Mouse (Mus musculus): ENCODE measurements around the gene Olfr898. TPM values are rescaled to one million over a fixed set of nuclear protein-coding genes. Genes with fewer than 3 reads are reported as not detected.

Gene Olfr898
- not detected in 2 replicates for polyA plus RNA-seq (2015; fragmentation: Nextera tagmentation; extraction: Ambion mirVana)

GRCm38 (mm10) chr9:38348111-38348510 is at the start of gene Olfr898:
Gene Olfr898, plus strand, starts transcription at chr9:38348411.
- ATAC-seq (ENCODE audit: low read depth) (no peak), DNase-seq (no peak)
- WGBS (ENCODE audit: insufficient replicate concordance) = 80% methylated on average over 4 of the region's 4 CpGs
- Histone ChIP-seq H3K9ac (no peak within 1 kb of the TSS), H3K36me3 (no peaks in the 10 kb centered on the region), H3K9me3 (replicated peaks) (no peaks in the 10 kb centered on the region), H3K4me2 (no peak within 1 kb of the TSS), H3K27ac (no peak within 1 kb of the TSS), H3K4me3 (replicated peaks) (no peak within 1 kb of the TSS), H3K4me1 (replicated peaks) (no peaks in the 10 kb centered on the region), H3K27me3 (no peaks in the 10 kb centered on the region)

- ATAC-seq (ENCODE audit: low read depth) (no peak), DNase-seq (no peak)
- Histone ChIP-seq H3K27ac (no peak within 1 kb of the TSS), H3K36me3 (no peaks in the 10 kb centered on the region), H3K4me2 (no peak within 1 kb of the TSS), H3K27me3 (no peaks in the 10 kb centered on the region), H3K4me3 (replicated peaks) (no peak within 1 kb of the TSS), H3K9me3 (replicated peaks) (no peaks in the 10 kb centered on the region), H3K9ac (no peak within 1 kb of the TSS), H3K4me1 (replicated peaks) (no peaks in the 10 kb centered on the region)
- WGBS (ENCODE audit: insufficient replicate concordance) = 50% methylated on average over 3 of the region's 3 CpGs
These were observed 19.5 kb upstream of the Olfr898 start, which contains the start of gene Olfr25 for GRCm38 (mm10) chr9:38328760-38329159. Gene Olfr25, plus strand, starts transcription at chr9:38329060.

- DNase-seq (no peak), ATAC-seq (ENCODE audit: low read depth) (no peak)
- H3K4me2 ChIP-seq = no peak within 1 kb of the TSS
- no peak within 1 kb of the TSS for H3K9ac ChIP-seq
- no peaks in the 10 kb centered on the region for H3K36me3 ChIP-seq
- H3K27me3 ChIP-seq = no peaks in the 10 kb centered on the region
- H3K9me3 ChIP-seq (replicated peaks) = no peaks in the 10 kb centered on the region
- 70% methylated on average over 2 of the region's 2 CpGs for WGBS (ENCODE audit: insufficient replicate concordance)
- no peaks in the 10 kb centered on the region for H3K4me1 ChIP-seq (replicated peaks)
- no peak within 1 kb of the TSS for H3K4me3 ChIP-seq (replicated peaks)
- no peak within 1 kb of the TSS for H3K27ac ChIP-seq
These were observed 18.4 kb downstream of the Olfr898 start, which contains the start of gene Olfr250 for GRCm38 (mm10) chr9:38366596-38366995. Gene Olfr250, plus strand, starts transcription at chr9:38366896.

GRCm38 (mm10) chr9:38376786-38377185 is 28.6 kb downstream of the Olfr898 start, which contains the start of gene Olfr251:
Gene Olfr251, plus strand, starts transcription at chr9:38377086.
- ATAC-seq (ENCODE audit: low read depth) (no peak), DNase-seq (no peak)
- H3K27me3 ChIP-seq = no peaks in the 10 kb centered on the region
- H3K4me3 ChIP-seq (replicated peaks) = no peak within 1 kb of the TSS
- no peaks in the 10 kb centered on the region for H3K4me1 ChIP-seq (replicated peaks)
- WGBS (ENCODE audit: insufficient replicate concordance) = 33% methylated on average over 2 of the region's 2 CpGs
- H3K9me3 ChIP-seq (replicated peaks) = no peaks in the 10 kb centered on the region
- no peak within 1 kb of the TSS for H3K4me2 ChIP-seq
- H3K9ac ChIP-seq = no peak within 1 kb of the TSS
- H3K27ac ChIP-seq = no peak within 1 kb of the TSS
- H3K36me3 ChIP-seq = no peaks in the 10 kb centered on the region

GRCm38 (mm10) chr9:38401398-38401797 is 53.2 kb downstream of the Olfr898 start, which contains the start of gene Olfr147:
Gene Olfr147, plus strand, starts transcription at chr9:38401698.
- Histone ChIP-seq H3K27me3 (no peaks in the 10 kb centered on the region), H3K9ac (no peak within 1 kb of the TSS), H3K4me2 (no peak within 1 kb of the TSS), H3K36me3 (no peaks in the 10 kb centered on the region), H3K4me1 (replicated peaks) (no peaks in the 10 kb centered on the region), H3K9me3 (replicated peaks) (no peaks in the 10 kb centered on the region), H3K4me3 (replicated peaks) (no peak within 1 kb of the TSS), H3K27ac (no peak within 1 kb of the TSS)
- WGBS (ENCODE audit: insufficient replicate concordance) = 69% methylated on average over 1 of the region's 1 CpGs
- DNase-seq (no peak), ATAC-seq (ENCODE audit: low read depth) (no peak)

Other genes with a start within 250 kb of the Olfr898 start
- not detected in 2 replicates for gene Olfr888, start 240.3 kb upstream of the Olfr898 start, polyA plus RNA-seq (2015; fragmentation: Nextera tagmentation; extraction: Ambion mirVana)
- gene Olfr889, start 233.2 kb upstream of the Olfr898 start, polyA plus RNA-seq (2015; fragmentation: Nextera tagmentation; extraction: Ambion mirVana) = 0.15 and 0.18 TPM in 2 replicates
- gene Olfr890, start 205.9 kb upstream of the Olfr898 start, polyA plus RNA-seq (2015; fragmentation: Nextera tagmentation; extraction: Ambion mirVana) = not detected in 2 replicates
- gene Olfr891, start 167.6 kb upstream of the Olfr898 start, polyA plus RNA-seq (2015; fragmentation: Nextera tagmentation; extraction: Ambion mirVana) = not detected in 2 replicates
- not detected in 2 replicates for gene Olfr893, start 140.0 kb upstream of the Olfr898 start, polyA plus RNA-seq (2015; fragmentation: Nextera tagmentation; extraction: Ambion mirVana)
- not detected in 2 replicates for gene Olfr894, start 130.4 kb upstream of the Olfr898 start, polyA plus RNA-seq (2015; fragmentation: Nextera tagmentation; extraction: Ambion mirVana)
- not detected in 2 replicates for gene Olfr143, start 95.6 kb upstream of the Olfr898 start, polyA plus RNA-seq (2015; fragmentation: Nextera tagmentation; extraction: Ambion mirVana)
- not detected in 2 replicates for gene Olfr895, start 80.6 kb upstream of the Olfr898 start, polyA plus RNA-seq (2015; fragmentation: Nextera tagmentation; extraction: Ambion mirVana)
- not detected in 2 replicates for gene Olfr896-ps1, start 57.3 kb upstream of the Olfr898 start, polyA plus RNA-seq (2015; fragmentation: Nextera tagmentation; extraction: Ambion mirVana)
- not detected in 2 replicates for gene Olfr25, start 19.4 kb upstream of the Olfr898 start, polyA plus RNA-seq (2015; fragmentation: Nextera tagmentation; extraction: Ambion mirVana)
- not detected in 2 replicates for gene Olfr250, start 18.5 kb downstream of the Olfr898 start, polyA plus RNA-seq (2015; fragmentation: Nextera tagmentation; extraction: Ambion mirVana)
- not detected in 2 replicates for gene Olfr251, start 28.7 kb downstream of the Olfr898 start, polyA plus RNA-seq (2015; fragmentation: Nextera tagmentation; extraction: Ambion mirVana)
- gene Olfr147, start 53.3 kb downstream of the Olfr898 start, polyA plus RNA-seq (2015; fragmentation: Nextera tagmentation; extraction: Ambion mirVana) = not detected in 2 replicates
- not detected in 2 replicates for gene Olfr901, start 81.0 kb downstream of the Olfr898 start, polyA plus RNA-seq (2015; fragmentation: Nextera tagmentation; extraction: Ambion mirVana)
- not detected in 2 replicates for gene Olfr902, start 99.2 kb downstream of the Olfr898 start, polyA plus RNA-seq (2015; fragmentation: Nextera tagmentation; extraction: Ambion mirVana)
- gene Olfr904, start 114.7 kb downstream of the Olfr898 start, polyA plus RNA-seq (2015; fragmentation: Nextera tagmentation; extraction: Ambion mirVana) = not detected in 2 replicates
- not detected in 2 replicates for gene Olfr905, start 122.7 kb downstream of the Olfr898 start, polyA plus RNA-seq (2015; fragmentation: Nextera tagmentation; extraction: Ambion mirVana)
- not detected in 2 replicates for gene Olfr906, start 138.7 kb downstream of the Olfr898 start, polyA plus RNA-seq (2015; fragmentation: Nextera tagmentation; extraction: Ambion mirVana)
- not detected in 2 replicates for gene Olfr907, start 147.4 kb downstream of the Olfr898 start, polyA plus RNA-seq (2015; fragmentation: Nextera tagmentation; extraction: Ambion mirVana)
- gene Olfr911-ps1, start 173.2 kb downstream of the Olfr898 start, polyA plus RNA-seq (2015; fragmentation: Nextera tagmentation; extraction: Ambion mirVana) = not detected in 2 replicates
- not detected in 2 replicates for gene Olfr910, start 189.4 kb downstream of the Olfr898 start, polyA plus RNA-seq (2015; fragmentation: Nextera tagmentation; extraction: Ambion mirVana)
- not detected in 2 replicates for gene Olfr912, start 231.8 kb downstream of the Olfr898 start, polyA plus RNA-seq (2015; fragmentation: Nextera tagmentation; extraction: Ambion mirVana)
- gene Olfr913, start 244.3 kb downstream of the Olfr898 start, polyA plus RNA-seq (2015; fragmentation: Nextera tagmentation; extraction: Ambion mirVana) = not detected in 2 replicates